Mouse (Mus musculus): ENCODE data around the gene Myrip.

DNA sequence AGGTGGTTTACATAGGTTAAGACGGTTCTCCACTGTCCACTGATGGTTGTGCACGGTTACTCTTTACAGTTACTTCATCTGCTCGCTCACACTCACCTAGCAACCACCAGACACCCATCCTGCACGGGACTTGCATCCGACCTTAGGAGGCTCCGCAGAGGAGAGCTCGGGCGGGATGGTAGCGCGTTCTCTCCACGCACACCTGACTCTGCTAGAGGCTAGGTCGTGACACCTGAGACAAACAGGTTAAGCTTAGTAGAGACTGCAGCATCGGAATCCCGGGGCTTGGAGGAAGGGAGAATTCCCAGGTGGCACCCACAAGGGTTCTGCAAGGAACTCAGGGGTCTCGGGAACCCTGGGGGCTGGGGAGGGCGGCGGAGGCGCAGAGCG, 190.7 kb downstream of the Myrip start, which contains the start of gene Eif1b:
- TF ChIP-seq CTCF (IDR thresholded peaks at IDR 0.05; ENCODE audit: borderline replicate concordance, extremely low read depth, insufficient read depth, insufficient read length), result no peak
- TF ChIP-seq POLR2A (IDR thresholded peaks at IDR 0.05; ENCODE audit: borderline replicate concordance, extremely low read depth, insufficient read depth, insufficient read length, poor library complexity, severe bottlenecking), result no peak

Measured in brain, embryonic 14.5 days (tissue).